Mouse (Mus musculus): ENCODE measurements around the gene Lancl2. TPM values are rescaled to one million over a fixed set of nuclear protein-coding genes. Genes with fewer than 3 reads are reported as not detected.

Gene Lancl2
- 5.7 TPM for total RNA-seq (2023)

GRCm38 (mm10) chr6:57702376-57702742 is at the start of gene Lancl2:
Lancl2 (plus strand) TSS chr6:57702540.

DNA sequence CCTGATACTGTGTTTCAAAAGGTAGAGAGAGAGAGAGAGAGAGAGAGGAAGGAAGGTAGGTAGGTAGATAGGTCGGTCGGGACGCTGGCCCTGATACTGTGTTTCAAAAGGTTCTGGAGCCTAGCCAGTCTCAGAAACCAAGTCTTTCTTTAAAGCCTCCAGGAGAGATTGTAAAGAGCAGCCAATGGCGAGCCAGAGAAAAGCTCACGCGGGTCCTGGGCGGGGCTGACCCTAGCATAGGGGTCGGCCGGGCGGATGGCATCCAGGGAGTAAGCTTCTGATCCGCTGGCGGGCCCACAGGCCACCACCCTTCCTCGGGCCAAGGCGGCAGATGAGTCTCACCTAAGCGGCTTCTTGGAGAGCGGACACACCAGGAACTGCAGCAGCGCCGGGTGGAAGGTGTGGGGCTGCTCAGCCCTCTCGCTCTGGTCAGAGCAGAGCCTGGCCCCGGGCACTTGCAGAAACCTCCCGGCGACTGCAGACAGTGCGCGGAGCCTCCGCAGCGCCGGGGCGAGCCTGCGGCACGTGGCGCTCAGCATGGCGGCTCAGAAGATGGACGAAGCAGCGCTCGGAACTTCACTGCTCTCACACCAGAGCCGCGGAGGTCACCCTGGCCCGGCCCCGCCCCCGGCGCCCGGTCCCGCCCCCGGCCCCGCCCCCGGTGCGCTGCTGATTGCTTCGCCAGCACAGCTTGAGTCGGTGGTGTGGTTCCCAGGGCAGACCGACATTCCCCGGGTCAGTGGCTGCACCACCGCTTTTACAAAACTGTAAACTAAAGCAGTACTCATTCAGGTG is 10.7 kb upstream of the Lancl2 start, which contains the start of gene Pyurf:
Gene Pyurf (minus strand): TSS at position 612 of the 795 bp plus-strand sequence.

Other genes starting within 250 kb of the Lancl2 start
- gene Ppm1k, start 167.1 kb upstream of the Lancl2 start, total RNA-seq (2023), result 30.2 TPM
- 36.4 TPM for gene Herc6, start 121.5 kb upstream of the Lancl2 start, total RNA-seq (2023)
- 3.4 TPM for gene Pyurf, start 10.5 kb upstream of the Lancl2 start, total RNA-seq (2023)
- 45.6 TPM for gene Vopp1, start 122.6 kb downstream of the Lancl2 start, total RNA-seq (2023)
- not detected for gene Vmn1r21, start 147.8 kb downstream of the Lancl2 start, total RNA-seq (2023)
- gene Vmn1r22, start 205.5 kb downstream of the Lancl2 start, total RNA-seq (2023), result not detected
- gene Vmn1r23, start 224.3 kb downstream of the Lancl2 start, total RNA-seq (2023), result not detected